Mouse (Mus musculus): ENCODE data around the gene Tmem136.
A peak's percentile ranks its signal among the peaks of the same experiment; 100 is the strongest.

The Tmem136 gene

GRCm38 (mm10) chr9:43107555-43107954 is 8.8 kb downstream of the Tmem136 start:
- DNase-seq, result no peak

- peak; percentile 68 for DNase-seq
Observed at GRCm38 (mm10) chr9:43107187-43107517, 9.2 kb downstream of the Tmem136 start, which contains the start of gene Arhgef12. Gene Arhgef12, minus strand, starts transcription at chr9:43107239.

- no peak for DNase-seq
Observed at GRCm38 (mm10) chr9:43106426-43107186, 9.8 kb downstream of the Tmem136 start.

GRCm38 (mm10) chr9:43105664-43106361 is 10.6 kb downstream of the Tmem136 start:
- DNase-seq, result peak; percentile 92

- peak; percentile 21 for DNase-seq
Observed at GRCm38 (mm10) chr9:43104873-43105663, 11.3 kb downstream of the Tmem136 start.

GRCm38 (mm10) chr9:43104526-43104872 is 11.9 kb downstream of the Tmem136 start:
- DNase-seq, result no peak

GRCm38 (mm10) chr9:43103675-43104299 is 12.6 kb downstream of the Tmem136 start:
- DNase-seq, result no peak

GRCm38 (mm10) chr9:43102931-43103330 is 13.4 kb downstream of the Tmem136 start:
- no peak for DNase-seq

GRCm38 (mm10) chr9:43101936-43102595 is 14.3 kb downstream of the Tmem136 start:
- DNase-seq, result no peak

GRCm38 (mm10) chr9:43098922-43099321 is 17.4 kb downstream of the Tmem136 start:
- DNase-seq, result no peak

- no peak for DNase-seq
Observed at GRCm38 (mm10) chr9:43097801-43098557, 18.4 kb downstream of the Tmem136 start.

GRCm38 (mm10) chr9:43096337-43096736 is 20.0 kb downstream of the Tmem136 start:
- no peak for DNase-seq

GRCm38 (mm10) chr9:43094828-43095227 is 21.5 kb downstream of the Tmem136 start:
- no peak for DNase-seq

- DNase-seq, result peak; percentile 33
Observed at GRCm38 (mm10) chr9:43093803-43094202, 22.6 kb downstream of the Tmem136 start.

GRCm38 (mm10) chr9:43085686-43086285 is 30.6 kb downstream of the Tmem136 start:
- DNase-seq, result no peak

GRCm38 (mm10) chr9:43084496-43085362 is 31.6 kb downstream of the Tmem136 start:
- no peak for DNase-seq

GRCm38 (mm10) chr9:43083441-43084055 is 32.8 kb downstream of the Tmem136 start:
- no peak for DNase-seq

GRCm38 (mm10) chr9:43078711-43079110 is 37.7 kb downstream of the Tmem136 start:
- DNase-seq, result no peak

- DNase-seq, result no peak
Observed at GRCm38 (mm10) chr9:43076163-43076562, 40.2 kb downstream of the Tmem136 start.

- no peak for DNase-seq
Observed at GRCm38 (mm10) chr9:43074611-43075010, 41.8 kb downstream of the Tmem136 start.

Measured in right cerebral cortex, adult 18-20 months (tissue).